Mouse (Mus musculus) liver, adult 2 months (tissue): Measurements from ENCODE around the gene Tnfrsf23.

ENCODE experiments used
- CTCF ChIP-seq: fragments of 200-500 bp; IDR thresholded peaks from 2 replicates; pipeline ENCODE4 v1.5.1; 2011; ENCODE audit warnings: low read depth, low read length, control low read depth
- POLR2A ChIP-seq: fragments of 200-500 bp; IDR thresholded peaks from 2 replicates; pipeline ENCODE4 v1.6.1; 2011; ENCODE audit warnings: low read length, control low read depth; ENCODE audit not compliant: insufficient read depth; ENCODE audit errors: extremely low read depth

GRCm38 (mm10) chr7:143692746-143693510 is 7.3 kb upstream of the Tnfrsf23 start:
- no peak for TF ChIP-seq CTCF
- no peak for TF ChIP-seq POLR2A
